Mouse (Mus musculus) olfactory bulb, adult 2 months (tissue): Measurements from ENCODE around the gene Fancc. TPM values are rescaled to one million over a fixed set of nuclear protein-coding genes. Genes with fewer than 3 reads are reported as not detected.

Experiments used
- H3K27ac ChIP-seq: fragments of 200-500 bp; 2 replicates; pipeline ENCODE4 v1.5.1; 2012; ENCODE audit warnings: low read depth, low read length; ENCODE audit not compliant: insufficient read depth
- H3K4me1 ChIP-seq: fragments of 200-500 bp; 2 replicates; pipeline ENCODE4 v1.6.1; 2012; ENCODE audit warnings: low read length; ENCODE audit not compliant: control insufficient read depth, insufficient read depth
- H3K4me3 ChIP-seq: fragments of 200-500 bp; 2 replicates; pipeline ENCODE4 v1.5.1; 2012; ENCODE audit warnings: mild to moderate bottlenecking, low read depth, low read length, moderate library complexity; ENCODE audit not compliant: insufficient read depth
- CTCF ChIP-seq: fragments of 200-500 bp; IDR thresholded peaks from 2 replicates; pipeline ENCODE4 v1.5.1; 2012; ENCODE audit warnings: low read depth, mild to moderate bottlenecking, low read length, moderate library complexity; ENCODE audit not compliant: insufficient read depth
- POLR2A ChIP-seq: fragments of 200-500 bp; IDR thresholded peaks from 2 replicates; pipeline ENCODE4 v1.6.1; 2012; ENCODE audit warnings: mild to moderate bottlenecking, low read depth, low read length, moderate library complexity; ENCODE audit not compliant: insufficient read depth
- WGBS: fragments of 180-500 bp; shearing (Covaris S2); methylation state at CpG from one replicate; pipeline ENCODE4 v1.1.7; 2018; 5-methylcytosine and 5-hydroxymethylcytosine counted together
- polyA plus RNA-seq: library from polyadenylated mRNA; stranded (reverse); fragments of >200 nt; gene quantifications from 2 replicates; pipeline ENCODE4 v1.2.4, GENCODE M21; 2012; ENCODE audit warnings: low replicate concordance; ENCODE audit not compliant: missing spikeins, insufficient read depth, insufficient read length

The Fancc gene
- polyA plus RNA-seq, 1 experiment: not detected

- Histone ChIP-seq H3K4me3 (no peak overlapping the region), H3K27ac (no peak overlapping the region), H3K4me1 (peaks cover 36% of the 10 kb centered on the region)
- WGBS: 98% methylated on average over 2 of the region's 2 CpGs
- TF ChIP-seq CTCF (no peak), POLR2A (no peak)
Observed at GRCm38 (mm10) chr13:63252295-63253010, 244.6 kb downstream of the Fancc start.

GRCm38 (mm10) chr13:63251118-63251889 lies 245.8 kb downstream of the Fancc start:
- peak overlapping the region; percentile 20; the same call in 1 of the 2 replicates for H3K4me3 ChIP-seq
- no peak for TF ChIP-seq CTCF
- TF ChIP-seq POLR2A: no peak
- peak overlapping the region; percentile 64 for H3K27ac ChIP-seq
- WGBS: 31% methylated on average over 12 of the region's 12 CpGs
- H3K4me1 ChIP-seq: peaks cover 34% of the 10 kb centered on the region

GRCm38 (mm10) chr13:63250441-63250980 lies 246.6 kb downstream of the Fancc start:
- no peak overlapping the region for H3K4me3 ChIP-seq
- no peak overlapping the region for H3K27ac ChIP-seq
- WGBS: 90% methylated on average over 8 of the region's 8 CpGs
- TF ChIP-seq CTCF (no peak), POLR2A (no peak)
- H3K4me1 ChIP-seq: peaks cover 30% of the 10 kb centered on the region

GRCm38 (mm10) chr13:63249741-63250431 lies 247.2 kb downstream of the Fancc start:
- no peak for TF ChIP-seq POLR2A
- no peak for TF ChIP-seq CTCF
- Histone ChIP-seq H3K4me3 (no peak overlapping the region), H3K4me1 (peaks cover 29% of the 10 kb centered on the region), H3K27ac (no peak overlapping the region)
- WGBS: 55% methylated on average over 8 of the region's 8 CpGs

- no peak for TF ChIP-seq CTCF
- TF ChIP-seq POLR2A: no peak
- Histone ChIP-seq H3K27ac (no peak overlapping the region), H3K4me1 (peaks cover 32% of the 10 kb centered on the region), H3K4me3 (no peak overlapping the region)
- WGBS: 78% methylated on average over 7 of the region's 7 CpGs
Observed at GRCm38 (mm10) chr13:63249171-63249570, 247.9 kb downstream of the Fancc start.

GRCm38 (mm10) chr13:63248318-63248717 lies 248.8 kb downstream of the Fancc start:
- no peak overlapping the region for H3K27ac ChIP-seq
- WGBS: 87% methylated on average over 10 of the region's 10 CpGs
- TF ChIP-seq POLR2A: no peak
- TF ChIP-seq CTCF: no peak
- no peak overlapping the region for H3K4me3 ChIP-seq
- peaks cover 32% of the 10 kb centered on the region for H3K4me1 ChIP-seq

GRCm38 (mm10) chr13:63247631-63248030 lies 249.4 kb downstream of the Fancc start:
- no peak overlapping the region for H3K27ac ChIP-seq
- no peak overlapping the region for H3K4me3 ChIP-seq
- TF ChIP-seq CTCF (no peak), POLR2A (no peak)
- peaks cover 29% of the 10 kb centered on the region for H3K4me1 ChIP-seq
- 94% methylated on average over 11 of the region's 11 CpGs for WGBS

GRCm38 (mm10) chr13:63247041-63247440 lies 250.0 kb downstream of the Fancc start:
- no peak overlapping the region for H3K27ac ChIP-seq
- 56% methylated on average over 7 of the region's 7 CpGs for WGBS
- TF ChIP-seq CTCF (no peak), POLR2A (no peak)

More at GRCm38 (mm10) chr13:63247041-63247440, 250.0 kb downstream of the Fancc start:
- no peak overlapping the region for H3K4me3 ChIP-seq
- H3K4me1 ChIP-seq: peaks cover 32% of the 10 kb centered on the region
